Mouse (Mus musculus) cerebellum, adult 11 months (tissue): ENCODE data around the gene Rela.

Experiments
- DNase-seq: peaks from one replicate; pipeline ENCODE4 v3.0.0; 2022

Gene Rela

DNA sequence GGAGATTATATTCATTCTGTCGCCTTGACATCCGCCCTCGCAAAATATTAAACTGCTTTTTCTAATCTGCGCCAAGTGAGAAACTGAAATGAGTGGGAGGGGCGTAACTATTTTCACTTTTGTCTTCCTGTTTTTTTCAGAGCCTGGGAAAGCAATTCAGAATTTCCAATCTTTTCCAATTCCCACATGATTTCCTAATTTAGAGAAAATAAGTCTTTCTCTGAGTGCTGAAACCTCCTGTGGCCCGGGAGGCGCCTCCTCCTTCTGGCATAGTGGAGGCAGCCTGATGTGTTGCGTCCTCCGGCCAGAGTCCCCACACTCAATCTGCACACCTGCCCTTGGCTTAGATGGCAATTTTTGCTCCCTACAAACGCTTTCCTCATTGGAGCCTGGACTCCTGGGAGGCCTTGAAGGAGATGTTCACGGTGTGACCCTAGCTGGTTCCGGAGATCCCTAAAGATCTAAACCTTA is 677 bp upstream of the Rela start:
- DNase-seq = no peak

DNA sequence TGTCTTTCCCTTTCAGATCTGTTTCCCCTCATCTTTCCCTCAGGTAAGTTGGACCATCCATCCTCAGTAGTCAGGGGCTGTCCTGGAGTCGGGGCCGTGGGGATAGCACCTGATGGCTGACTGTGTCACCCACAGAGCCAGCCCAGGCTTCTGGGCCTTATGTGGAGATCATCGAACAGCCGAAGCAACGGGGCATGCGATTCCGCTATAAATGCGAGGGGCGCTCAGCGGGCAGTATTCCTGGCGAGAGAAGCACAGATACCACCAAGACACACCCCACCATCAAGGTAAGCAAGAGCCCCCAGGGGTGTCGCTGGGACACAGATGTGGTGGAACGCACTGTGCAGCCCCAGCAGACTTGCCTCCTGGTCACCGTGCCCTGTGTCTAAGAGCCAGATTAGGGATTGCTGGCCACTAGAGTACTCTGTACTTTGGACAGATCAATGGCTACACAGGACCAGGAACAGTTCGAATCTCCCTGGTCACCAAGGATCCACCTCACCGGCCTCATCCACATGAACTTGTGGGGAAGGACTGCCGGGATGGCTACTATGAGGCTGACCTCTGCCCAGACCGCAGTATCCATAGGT is 1.2 kb downstream of the Rela start:
- no peak for DNase-seq

DNA sequence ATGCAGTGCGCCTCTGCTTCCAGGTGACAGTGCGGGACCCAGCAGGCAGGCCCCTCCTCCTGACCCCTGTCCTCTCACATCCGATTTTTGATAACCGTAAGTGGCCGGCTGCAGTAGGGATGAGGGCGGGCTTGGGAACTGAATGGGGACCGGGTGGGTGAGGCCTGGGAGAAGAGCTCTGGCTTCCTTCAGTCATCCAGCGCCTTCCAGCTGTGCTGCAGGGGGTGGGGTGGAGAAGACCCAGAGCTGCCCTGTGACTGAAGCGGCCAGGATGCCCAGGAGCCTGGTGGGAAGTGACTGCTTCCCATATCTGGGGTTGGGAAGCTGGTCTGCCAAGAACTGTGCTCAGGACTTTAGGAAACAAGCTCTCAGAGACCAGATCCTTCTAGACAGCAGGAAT is 3.1 kb downstream of the Rela start:
- DNase-seq = no peak

DNA sequence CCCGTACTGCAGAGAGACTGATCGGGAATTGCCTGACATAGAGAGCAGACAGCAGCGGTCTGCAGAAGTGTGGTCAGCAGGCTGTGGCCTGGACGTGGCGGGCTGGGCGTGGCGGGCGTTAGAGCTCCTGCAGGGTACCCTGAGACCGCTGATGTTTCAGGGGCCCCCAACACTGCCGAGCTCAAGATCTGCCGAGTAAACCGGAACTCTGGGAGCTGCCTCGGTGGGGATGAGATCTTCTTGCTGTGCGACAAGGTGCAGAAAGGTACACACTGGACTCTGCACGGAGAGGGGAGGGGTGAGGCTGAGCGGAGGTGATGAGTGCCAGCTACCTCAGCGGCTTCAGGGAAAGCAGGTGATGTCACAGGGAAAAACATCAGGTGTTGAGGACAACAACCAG is 3.7 kb downstream of the Rela start:
- no peak for DNase-seq

DNA sequence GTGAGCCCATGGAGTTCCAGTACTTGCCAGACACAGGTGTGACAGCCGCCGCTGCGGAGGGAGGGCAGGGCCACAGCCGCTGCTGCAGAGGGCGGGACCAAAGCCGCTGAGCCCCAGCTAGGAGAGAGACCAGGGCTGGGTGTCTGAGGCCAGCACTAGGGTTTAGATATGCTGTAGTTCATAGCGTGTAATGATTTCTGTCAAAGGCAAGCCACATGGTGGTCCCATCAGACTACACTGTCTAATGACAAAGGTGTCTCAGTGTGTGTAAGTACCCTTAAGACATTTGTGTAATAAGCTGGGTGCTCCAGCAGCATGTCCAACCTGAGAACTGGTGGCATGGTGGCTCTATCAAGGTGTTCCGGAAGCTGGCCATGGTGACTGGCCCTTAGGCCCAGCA is 4.4 kb downstream of the Rela start:
- DNase-seq = no peak

DNA sequence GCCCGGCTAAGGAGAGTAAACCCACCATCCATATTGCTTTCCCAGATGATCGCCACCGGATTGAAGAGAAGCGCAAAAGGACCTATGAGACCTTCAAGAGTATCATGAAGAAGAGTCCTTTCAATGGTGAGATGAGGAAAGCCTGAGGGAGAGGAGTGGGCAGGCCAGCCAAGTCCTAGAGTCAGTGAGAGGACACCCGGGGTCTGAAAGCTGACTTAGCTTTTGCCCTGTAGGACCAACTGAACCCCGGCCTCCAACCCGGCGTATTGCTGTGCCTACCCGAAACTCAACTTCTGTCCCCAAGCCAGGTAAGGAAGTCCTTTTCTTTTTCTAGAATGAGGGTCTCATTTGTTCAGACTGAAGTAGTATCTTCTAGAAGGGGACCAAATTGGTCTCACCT is 8.0 kb downstream of the Rela start:
- no peak for DNase-seq

DNA sequence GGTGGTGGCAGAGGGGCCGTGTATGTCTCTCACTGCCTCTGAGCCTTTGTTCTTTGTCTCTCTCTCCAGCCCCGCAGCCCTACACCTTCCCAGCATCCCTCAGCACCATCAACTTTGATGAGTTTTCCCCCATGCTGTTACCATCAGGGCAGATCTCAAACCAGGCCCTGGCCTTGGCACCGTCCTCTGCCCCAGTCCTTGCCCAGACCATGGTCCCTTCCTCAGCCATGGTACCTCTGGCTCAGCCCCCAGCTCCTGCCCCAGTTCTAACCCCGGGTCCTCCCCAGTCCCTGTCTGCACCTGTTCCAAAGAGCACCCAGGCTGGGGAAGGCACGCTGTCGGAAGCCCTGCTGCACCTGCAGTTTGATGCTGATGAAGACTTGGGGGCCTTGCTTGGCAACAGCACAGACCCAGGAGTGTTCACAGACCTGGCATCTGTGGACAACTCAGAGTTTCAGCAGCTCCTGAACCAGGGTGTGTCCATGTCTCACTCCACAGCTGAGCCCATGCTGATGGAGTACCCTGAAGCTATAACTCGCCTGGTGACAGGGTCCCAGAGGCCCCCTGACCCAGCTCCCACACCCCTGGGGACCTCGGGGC is 9.5 kb downstream of the Rela start:
- no peak for DNase-seq

DNA sequence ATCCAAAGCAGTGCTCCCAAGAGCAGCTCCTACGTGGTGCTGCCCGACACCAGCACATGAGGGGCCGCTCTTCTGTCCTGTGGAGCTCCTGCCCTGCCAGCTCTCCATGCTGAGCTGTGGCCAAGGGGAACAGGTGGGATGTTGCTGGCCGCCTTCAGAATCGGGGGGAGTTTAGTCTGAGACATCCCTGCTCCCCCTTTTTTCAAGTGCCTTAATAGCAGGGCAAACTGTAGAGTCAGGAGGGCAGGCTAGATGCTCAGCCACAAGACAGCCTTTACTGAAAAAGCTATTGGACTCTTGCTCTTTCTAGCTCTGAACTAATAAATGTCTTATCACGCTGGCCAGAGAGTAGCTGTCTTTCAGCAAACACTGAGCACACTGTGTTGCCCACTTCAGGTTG is 10.5 kb downstream of the Rela start:
- DNase-seq = no peak

DNA sequence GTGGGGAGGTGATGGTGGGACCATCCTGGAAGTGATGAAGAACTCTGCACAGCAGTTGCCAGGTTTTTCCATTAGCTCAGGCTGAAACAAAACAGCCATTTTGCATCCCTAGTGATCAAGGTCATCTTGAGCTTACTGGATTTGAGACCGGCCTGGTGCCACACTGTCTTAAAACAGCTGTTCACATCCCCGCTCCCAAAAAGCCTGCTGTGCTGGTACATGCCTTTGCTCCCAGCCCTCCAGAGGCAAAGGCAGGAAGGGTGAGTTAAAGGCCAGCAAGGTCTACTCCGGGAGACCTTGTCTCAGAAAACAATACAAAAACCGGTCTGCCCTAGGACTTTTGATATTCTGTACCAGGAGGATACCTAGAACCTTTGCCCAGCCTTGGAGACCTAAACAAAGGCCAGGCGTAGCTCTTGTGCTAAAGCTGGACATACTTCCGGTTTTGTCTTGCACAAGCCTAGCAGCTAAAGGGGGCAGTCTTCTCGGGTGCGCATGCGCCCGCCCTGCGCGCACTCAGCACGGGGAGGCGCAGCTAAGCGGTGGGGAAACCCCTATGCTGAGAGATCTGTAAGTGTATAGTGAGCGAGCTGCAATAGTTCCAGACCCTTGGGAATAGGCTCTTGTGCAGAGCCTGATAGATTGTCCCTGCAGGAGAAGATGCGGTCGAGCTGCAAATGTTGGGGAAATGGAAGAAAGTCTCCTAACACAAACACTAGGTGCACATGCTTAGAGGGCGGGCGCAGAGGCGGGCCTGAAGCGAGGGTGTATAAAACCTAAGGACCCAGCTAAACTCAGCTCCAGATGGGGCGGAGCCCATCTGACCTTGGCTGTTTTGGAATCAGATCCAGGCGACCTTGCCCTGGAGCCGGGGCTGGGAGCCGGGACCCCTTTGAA is 11.4 kb downstream of the Rela start:
- peak; percentile 56 for DNase-seq

DNA sequence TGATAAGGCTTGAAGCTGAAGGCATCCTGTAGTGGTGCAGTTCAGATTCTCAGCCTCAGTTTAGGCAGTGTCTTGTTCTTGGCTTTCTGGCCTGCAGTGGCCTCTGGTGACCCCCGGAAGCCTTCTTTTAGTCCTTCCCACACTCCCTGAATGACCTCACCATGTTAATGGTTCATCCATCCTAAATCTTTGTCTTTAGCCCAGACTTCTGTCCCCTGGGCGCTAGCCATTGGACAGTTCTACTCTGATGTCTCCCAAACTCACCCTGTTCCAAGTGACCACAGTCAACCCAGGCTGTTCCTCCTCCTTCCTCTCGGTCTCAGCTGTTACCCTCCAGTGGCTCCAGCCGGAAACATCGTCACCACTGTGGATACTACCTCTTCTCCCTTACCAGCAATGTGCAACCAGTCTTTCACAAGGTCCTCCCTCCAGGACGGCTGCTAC is 12.0 kb downstream of the Rela start:
- DNase-seq = no peak

DNA sequence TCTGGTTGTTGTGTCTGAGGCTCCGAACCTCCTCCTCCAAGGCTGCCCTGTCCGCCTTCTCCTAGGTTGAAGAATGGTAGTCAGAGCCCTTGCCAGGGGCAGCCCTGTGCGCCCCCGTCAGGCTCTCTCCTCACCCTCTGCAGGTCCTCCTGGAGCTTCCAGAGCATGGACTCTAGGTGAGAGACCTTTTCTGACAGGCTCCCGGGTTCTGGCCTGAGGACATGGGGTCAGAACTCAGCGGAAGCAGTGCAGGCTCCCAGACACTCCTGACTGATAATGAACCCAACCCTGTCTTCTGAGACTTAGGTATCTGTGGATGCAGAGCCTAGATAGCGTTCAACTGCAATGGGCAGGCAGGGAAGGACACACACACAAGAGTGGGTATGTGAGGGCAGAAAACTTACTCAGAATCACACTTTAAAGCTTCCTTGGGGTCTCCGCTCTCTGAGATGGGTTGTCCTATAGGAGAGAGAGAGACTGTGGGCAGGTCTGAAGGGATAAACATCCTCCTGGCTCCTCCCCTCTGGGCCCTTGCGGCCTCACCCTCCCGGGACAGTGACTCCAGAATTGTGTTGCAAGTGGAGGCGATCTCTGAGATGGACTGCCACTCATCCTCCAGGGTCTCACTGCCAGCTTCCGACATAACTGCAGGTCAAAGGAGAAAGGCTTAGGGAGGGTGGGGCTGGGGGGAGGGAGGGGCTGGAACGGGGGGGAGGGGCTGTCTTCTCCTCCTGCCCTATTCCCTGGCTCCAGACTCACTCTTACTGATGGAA is 14.4 kb downstream of the Rela start:
- no peak for DNase-seq

DNA sequence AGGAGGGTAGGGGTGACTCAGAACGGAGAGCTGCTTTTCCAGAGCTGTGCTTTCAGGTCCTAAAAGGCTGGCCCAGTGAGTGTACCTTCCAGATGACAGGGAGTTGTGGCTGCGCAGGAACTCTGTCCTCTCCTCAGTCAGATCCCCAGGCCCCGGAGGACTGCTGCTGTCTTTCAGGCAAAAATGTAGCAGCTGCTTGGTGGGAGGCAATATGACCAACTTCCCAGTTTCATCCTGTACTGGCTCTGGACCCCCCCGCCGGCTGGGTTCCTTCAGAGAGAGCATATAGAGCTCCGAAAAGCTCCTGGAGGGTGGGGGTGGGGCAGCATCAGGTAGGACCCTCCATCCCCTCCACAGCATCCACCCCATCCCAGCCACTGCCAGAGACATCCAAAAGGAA is 15.3 kb downstream of the Rela start:
- DNase-seq = no peak

DNA sequence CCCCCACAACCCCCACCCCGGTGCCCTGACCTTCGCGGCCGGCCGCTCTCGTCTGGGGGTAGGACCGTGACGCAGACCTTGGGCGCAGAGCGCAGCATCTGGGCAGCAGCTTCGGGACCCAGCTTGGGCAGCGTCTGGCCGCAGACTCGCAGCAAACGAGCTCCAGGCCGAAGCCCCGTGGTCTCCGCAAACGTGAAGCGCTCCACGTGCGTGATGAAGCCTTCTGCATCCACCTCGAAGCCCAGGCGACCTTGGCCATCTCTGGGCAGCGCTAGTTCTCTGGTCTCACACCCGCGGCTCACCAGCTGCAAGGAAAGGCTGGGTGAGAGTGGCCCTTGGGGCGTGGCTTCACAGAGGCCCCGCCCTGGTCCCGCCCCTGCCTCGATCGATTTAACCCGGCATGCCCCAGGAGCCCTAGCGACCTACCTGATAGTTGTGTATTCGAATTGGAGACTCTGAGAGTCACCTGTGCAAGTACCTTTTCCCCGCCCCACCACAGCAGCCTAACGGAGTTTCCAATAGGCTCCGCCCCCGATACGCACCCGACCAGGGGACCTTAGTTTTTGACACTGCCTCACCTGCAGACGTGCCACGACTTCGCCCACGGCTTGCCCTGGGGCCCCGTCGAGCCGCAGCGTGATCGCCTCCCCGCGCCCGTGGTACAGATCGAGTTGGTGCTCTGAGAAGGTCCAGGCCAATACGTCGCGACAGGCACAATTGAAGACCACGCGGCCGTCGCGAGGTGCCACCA is 16.9 kb downstream of the Rela start:
- DNase-seq = no peak

DNA sequence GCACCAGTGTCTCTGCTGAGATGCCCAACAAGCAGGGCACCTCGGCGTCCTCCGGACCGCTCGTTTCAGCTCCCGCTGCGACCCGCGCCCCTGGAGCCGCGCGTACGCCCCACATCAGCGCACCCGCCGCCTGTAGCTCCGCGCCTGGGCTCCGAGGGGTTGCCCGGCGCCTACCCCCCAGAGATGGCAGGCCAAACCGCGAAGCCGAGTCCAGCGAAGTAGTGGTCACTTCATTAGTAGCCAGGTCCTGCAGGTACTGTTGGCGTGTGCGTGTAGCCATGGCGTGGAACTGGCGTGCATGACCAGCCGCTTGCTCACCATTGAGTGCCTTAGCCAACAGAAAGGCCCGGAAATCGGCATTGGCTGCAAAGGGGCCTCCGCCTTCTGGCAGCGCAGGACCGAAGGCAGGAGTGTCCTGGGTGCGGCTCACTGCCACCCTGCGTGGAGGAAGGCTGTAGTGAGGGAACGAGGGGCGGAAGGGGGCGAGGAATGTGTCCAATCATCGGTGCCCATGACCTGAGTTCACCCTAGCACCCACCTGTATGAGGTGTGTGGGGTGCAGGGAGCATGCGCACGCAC is 17.5 kb downstream of the Rela start:
- DNase-seq = no peak

DNA sequence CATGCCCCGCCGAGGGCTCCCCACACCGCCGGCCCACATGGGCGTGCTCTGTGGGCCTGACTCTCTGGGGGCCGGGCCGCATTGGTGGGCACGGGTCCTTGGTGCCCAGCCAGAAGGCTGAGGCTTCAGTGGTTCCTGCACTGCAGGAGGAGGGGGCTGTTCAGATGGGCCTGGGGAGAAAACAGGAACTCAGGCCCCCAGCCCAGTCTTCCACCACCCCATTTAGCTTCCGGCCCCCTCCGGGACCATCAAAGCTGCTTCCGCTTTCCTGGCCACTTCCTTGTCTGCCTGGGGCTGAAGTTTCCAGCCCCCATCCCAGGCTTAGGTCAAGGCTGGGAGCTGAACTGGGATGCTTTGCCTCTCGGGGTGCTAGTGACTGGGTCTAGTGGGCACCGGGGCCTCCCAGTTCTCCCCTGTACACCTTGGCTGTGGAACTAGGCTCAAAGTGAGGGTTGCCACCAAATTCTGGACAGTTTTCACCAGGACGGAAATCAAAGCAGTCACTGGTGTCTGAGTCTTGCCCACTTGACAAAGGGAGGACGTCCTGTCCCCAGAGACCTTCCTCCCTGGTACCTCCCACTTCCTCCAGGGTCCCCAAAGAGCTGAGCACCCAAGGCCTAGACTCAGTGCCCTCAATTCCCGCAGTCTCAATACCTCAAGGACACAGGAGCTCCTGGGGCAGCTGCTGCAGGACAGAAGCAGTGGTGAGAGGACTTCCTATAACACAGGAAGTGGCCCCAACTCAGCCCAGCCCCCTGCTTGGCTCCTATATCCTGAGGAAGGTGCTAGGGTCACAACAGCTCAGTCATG is 23.9 kb downstream of the Rela start:
- no peak for DNase-seq

DNA sequence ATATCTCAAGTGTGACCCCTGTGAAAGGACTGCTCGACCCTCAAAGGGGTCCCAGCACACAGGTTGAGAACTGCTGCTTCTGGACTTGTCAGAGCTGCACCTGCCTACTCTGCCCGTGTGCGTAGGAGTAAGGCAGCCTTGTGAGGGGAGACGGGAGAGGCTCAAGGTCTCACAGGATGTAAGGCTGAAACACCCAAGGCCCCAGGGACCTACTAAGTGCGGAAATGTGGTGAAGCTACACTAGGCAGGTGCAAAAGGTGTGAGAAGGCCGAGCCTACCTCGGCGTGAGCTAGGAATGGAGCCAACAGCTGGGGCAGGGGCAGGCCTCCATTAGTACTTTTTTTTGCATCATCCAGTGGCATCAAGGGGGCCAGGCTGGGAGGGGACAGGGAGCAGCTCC is 25.0 kb downstream of the Rela start:
- DNase-seq = no peak

DNA sequence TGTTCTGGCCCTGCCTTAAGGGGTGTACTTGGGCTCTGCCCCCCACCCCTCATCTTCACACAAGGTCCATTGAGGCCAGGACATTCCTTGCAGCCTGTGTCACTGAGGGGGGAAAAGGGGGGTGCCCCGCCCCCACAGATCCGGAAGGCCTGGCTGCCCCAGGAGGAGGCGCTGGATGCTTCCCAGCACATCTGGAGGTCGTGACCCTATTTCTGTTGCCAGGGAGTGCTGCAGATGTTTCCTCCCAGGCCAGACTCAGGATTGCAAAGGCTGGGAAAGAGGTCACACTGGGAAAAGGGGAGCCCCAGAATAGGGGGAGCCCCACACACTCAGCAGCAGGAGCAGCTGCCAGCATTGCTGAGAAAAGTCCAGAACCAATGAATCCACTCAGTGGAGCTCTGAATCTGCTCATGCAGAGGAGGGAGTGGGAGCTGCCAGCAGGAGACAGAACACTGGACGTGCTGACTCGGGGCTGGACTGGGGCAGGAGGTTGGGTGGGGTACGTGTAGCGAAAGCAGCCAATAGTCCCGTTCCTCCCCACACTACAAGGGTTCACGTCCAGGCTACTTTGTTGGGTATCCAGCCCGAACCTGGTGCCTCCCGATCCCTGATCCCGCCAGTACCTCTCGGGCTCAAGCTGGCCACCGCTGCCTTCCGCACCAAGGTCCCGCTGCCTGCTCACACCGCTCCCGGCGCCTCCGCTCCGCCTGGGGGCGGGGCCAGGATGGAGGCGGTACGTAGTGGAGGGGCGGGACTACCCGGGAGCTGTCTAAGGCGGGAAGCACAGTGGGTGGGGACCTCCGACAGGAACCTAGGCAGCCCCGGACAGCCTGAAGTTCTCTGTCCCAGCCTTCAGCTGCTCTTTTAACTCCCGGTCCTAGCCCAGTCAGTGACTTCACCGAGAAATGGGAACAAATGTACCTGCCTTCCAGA is 26.0 kb downstream of the Rela start, which contains the start of gene Sipa1:
TSS of gene Sipa1 (minus strand) at position 727 of the 933 bp plus-strand sequence.
- DNase-seq = peak; percentile 55

DNA sequence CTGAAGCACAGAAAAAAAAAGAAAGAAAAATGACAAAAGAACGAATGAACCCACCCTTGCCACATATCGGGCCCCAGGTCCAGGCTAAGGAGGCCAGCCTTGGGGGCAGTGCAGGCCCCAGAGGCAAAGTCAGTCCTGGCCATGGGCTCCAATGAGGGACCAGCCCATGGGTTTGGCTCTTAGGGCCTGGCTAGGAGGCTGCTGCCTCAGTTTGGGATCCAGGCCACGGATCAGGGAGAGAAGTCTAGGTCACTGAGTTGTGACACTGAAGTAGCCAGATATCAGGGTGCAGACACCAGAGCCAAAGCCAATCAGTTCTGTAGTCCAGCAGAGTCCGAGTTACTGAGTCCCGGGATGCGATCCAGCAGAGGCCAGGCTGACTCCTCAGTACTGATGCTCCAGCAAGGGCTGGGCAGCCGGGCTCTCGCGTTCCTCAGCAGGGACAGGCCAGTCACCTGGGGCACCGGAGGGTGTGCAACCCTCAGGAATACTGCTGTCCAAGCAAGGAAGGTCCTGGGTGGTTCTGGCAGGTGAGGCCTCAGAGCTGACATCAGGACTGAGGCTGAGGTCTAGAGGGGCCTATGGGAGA is 27.5 kb downstream of the Rela start:
- DNase-seq = no peak

DNA sequence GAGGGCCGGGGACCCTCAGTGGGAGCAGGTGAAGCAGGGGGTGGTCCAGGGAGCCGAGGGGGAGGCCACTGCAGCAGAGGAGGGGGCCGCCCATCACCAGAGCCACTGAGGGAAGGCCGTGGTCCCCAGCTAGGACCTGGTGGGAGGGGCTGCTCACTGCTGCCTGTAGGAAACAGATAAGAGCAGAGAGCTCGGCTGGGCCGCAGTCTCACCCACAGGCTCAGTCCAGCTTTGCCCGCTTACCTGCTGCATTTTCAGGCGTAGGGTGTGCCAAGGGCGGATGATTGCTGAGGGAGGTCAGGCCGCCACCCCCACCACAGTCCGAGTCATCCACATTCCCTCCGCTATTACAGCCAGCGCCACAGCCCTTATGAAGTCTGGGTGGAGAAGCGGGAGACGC is 28.2 kb downstream of the Rela start:
- no peak for DNase-seq

DNA sequence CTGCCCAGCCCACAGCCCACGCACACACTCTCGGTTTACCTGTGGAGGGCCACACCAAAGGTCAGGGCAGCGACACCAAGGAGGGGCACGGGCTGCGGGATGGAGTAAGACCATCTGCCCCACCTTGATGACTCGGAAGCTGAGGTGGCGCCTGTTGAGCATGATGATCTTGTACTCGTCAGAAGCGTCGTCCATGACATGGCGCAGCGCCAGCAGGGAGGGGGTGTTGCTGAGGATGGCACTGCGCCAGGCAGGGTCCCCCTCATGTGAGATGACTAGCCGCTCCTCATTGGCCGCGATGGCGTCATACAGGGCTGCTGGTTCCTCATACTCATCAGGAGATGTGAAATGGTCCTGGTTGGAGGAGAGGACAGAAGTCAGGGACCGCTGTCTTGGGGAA is 29.1 kb downstream of the Rela start:
- no peak for DNase-seq
